Comparison of ENCODE assay signal across 16 mouse cellular contexts in the genomic region with DNA sequence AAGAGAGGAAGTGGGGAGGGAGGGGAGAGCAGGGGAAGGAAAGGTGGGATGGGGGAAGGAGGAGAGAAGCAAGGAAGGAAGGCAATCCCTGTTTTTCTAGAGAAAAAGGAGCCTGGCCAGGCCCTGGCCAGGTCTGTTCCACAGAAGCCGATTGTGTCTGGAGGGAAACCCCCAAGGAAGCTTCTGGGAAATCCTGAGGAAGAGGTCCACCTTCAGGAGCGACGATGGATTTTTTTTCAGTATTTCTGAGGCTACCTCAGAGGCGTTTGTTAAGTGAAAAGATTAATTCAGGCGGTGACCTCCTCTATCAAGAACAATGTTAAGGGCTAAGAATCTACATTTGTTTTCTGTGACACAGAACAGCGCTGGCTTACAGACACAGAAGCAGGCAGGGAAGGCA.
DNase-seq lines count a peak whose midpoint lies in the region; ATAC-seq lines count a peak whose summit lies in the region.
"Had no signal": no experiment of that assay in that cellular context is flagged by ENCODE, and none has a peak within 500 bp of the region (broad histone marks: within the 10 kb centered on the region; RNA-seq: fewer than 3 reads in every experiment).

No protein-coding gene starts in this region.

- 32% methylated on average over 6 of the region's 6 CpGs for WGBS in heart, embryonic 11.5 days (ENCODE audit: insufficient replicate concordance)
- WGBS in limb, embryonic 15.5 days, result 55% methylated on average over 6 of the region's 6 CpGs
- WGBS in limb, embryonic 10.5 days, result 68% methylated on average over 6 of the region's 6 CpGs
- WGBS in embryonic facial prominence, embryonic 11.5 days, result 51% methylated on average over 6 of the region's 6 CpGs
- WGBS in heart, embryonic 16.5 days, result 35% methylated on average over 6 of the region's 6 CpGs

- no peak overlapping the region for H3K9ac ChIP-seq in heart, embryonic 11.5 days (ENCODE audit: low read depth, low read length)
- H3K9ac ChIP-seq in limb, embryonic 15.5 days, result no peak overlapping the region
- no peak overlapping the region for H3K9ac ChIP-seq in embryonic facial prominence, embryonic 11.5 days (replicated peaks; ENCODE audit: low read length)
- H3K9ac ChIP-seq in heart, embryonic 16.5 days (ENCODE audit: low read length), result no peak overlapping the region
- H3K9ac ChIP-seq: limb, embryonic 13.5 days had no signal

- no peaks in the 10 kb centered on the region for H3K36me3 ChIP-seq in heart, embryonic 11.5 days (ENCODE audit: control insufficient read depth, insufficient read depth, low read length)
- H3K36me3 ChIP-seq in limb, embryonic 15.5 days, result no peaks in the 10 kb centered on the region
- H3K36me3 ChIP-seq in limb, embryonic 10.5 days, result no peaks in the 10 kb centered on the region
- no peaks in the 10 kb centered on the region for H3K36me3 ChIP-seq in embryonic facial prominence, embryonic 11.5 days (replicated peaks; ENCODE audit: control insufficient read depth, insufficient read depth, low read depth, low read length)
- H3K36me3 ChIP-seq in heart, embryonic 16.5 days (ENCODE audit: control insufficient read depth, insufficient read depth), result no peaks in the 10 kb centered on the region
- H3K36me3 ChIP-seq: G1E; limb, embryonic 13.5 days had no signal

- no peaks in the 10 kb centered on the region for H3K27me3 ChIP-seq in heart, embryonic 11.5 days (ENCODE audit: control insufficient read depth, insufficient read depth, low read length)
- H3K27me3 ChIP-seq in limb, embryonic 15.5 days, result no peaks in the 10 kb centered on the region
- H3K27me3 ChIP-seq in limb, embryonic 10.5 days (ENCODE audit: low read depth, poor library complexity, severe bottlenecking), result no peaks in the 10 kb centered on the region
- no peaks in the 10 kb centered on the region for H3K27me3 ChIP-seq in embryonic facial prominence, embryonic 11.5 days (ENCODE audit: control insufficient read depth, insufficient read depth, low read length)
- H3K27me3 ChIP-seq in heart, embryonic 16.5 days (ENCODE audit: control insufficient read depth, insufficient read depth, low read length), result no peaks in the 10 kb centered on the region
- H3K27me3 ChIP-seq: limb, embryonic 13.5 days had no signal

- H3K9me3 ChIP-seq in heart, embryonic 11.5 days (replicated peaks; ENCODE audit: control insufficient read depth, low read length), result no peaks in the 10 kb centered on the region
- H3K9me3 ChIP-seq in limb, embryonic 15.5 days, result no peaks in the 10 kb centered on the region
- H3K9me3 ChIP-seq in limb, embryonic 10.5 days (replicated peaks), result no peaks in the 10 kb centered on the region
- no peaks in the 10 kb centered on the region for H3K9me3 ChIP-seq in embryonic facial prominence, embryonic 11.5 days (replicated peaks; ENCODE audit: control insufficient read depth, low read length)
- no peaks in the 10 kb centered on the region for H3K9me3 ChIP-seq in heart, embryonic 16.5 days (replicated peaks; ENCODE audit: control insufficient read depth, low read length)
- H3K9me3 ChIP-seq: limb, embryonic 13.5 days had no signal

- no peak overlapping the region for H3K4me2 ChIP-seq in heart, embryonic 11.5 days
- H3K4me2 ChIP-seq in limb, embryonic 15.5 days, result no peak overlapping the region
- H3K4me2 ChIP-seq in embryonic facial prominence, embryonic 11.5 days (ENCODE audit: low read depth, low read length), result no peak overlapping the region
- no peak overlapping the region for H3K4me2 ChIP-seq in heart, embryonic 16.5 days (ENCODE audit: low read depth, low read length)
- H3K4me2 ChIP-seq: limb, embryonic 13.5 days had no signal

- intact Hi-C loops in heart, postnatal 36 days (cut with DNase I), result loop anchor here (5.0 kb wide), 1 partner anchor 38 kb away; no protein-coding TSS in a partner anchor

- H3K4me1 ChIP-seq in heart, embryonic 11.5 days (ENCODE audit: control insufficient read depth, insufficient read depth, low read length), result peaks cover 4% of the 10 kb centered on the region; the same call in 1 of the 2 replicates
- H3K4me1 ChIP-seq in limb, embryonic 15.5 days, result peaks cover 2% of the 10 kb centered on the region
- no peaks in the 10 kb centered on the region for H3K4me1 ChIP-seq in limb, embryonic 10.5 days
- no peaks in the 10 kb centered on the region for H3K4me1 ChIP-seq in embryonic facial prominence, embryonic 11.5 days (ENCODE audit: control insufficient read depth, insufficient read depth, low read length)
- H3K4me1 ChIP-seq in heart, embryonic 16.5 days (ENCODE audit: control insufficient read depth, insufficient read depth, low read length), result peaks cover 34% of the 10 kb centered on the region
- H3K4me1 ChIP-seq: limb, embryonic 13.5 days had no signal

- no peak for DNase-seq in heart, postnatal 36 days
- DNase-seq in limb, embryonic 10.5 days (ENCODE audit: low spot score), result no peak
- DNase-seq in embryonic facial prominence, embryonic 11.5 days (ENCODE audit: low spot score), result peak; percentile 3
- DNase-seq in frontal cortex, adult 2 months (ENCODE audit: extremely low spot score in 1 of 2, low spot score in 1 of 2), result no peak
- DNase-seq: cerebellum, adult 11 months; cerebellum, postnatal 14 days; retina, postnatal 1 day; right cerebral cortex, postnatal 4 days; thymus, postnatal 25 days had no signal

- H3K27ac ChIP-seq in heart, embryonic 11.5 days (ENCODE audit: low read depth, low read length), result peak overlapping the region; percentile 35; the same call in 1 of the 2 replicates
- 0 out of 2 replicates have a peak overlapping the region, but pooled peaks have one; percentile 27 for H3K27ac ChIP-seq in limb, embryonic 15.5 days
- no peak overlapping the region for H3K27ac ChIP-seq in limb, embryonic 10.5 days
- H3K27ac ChIP-seq in embryonic facial prominence, embryonic 11.5 days (replicated peaks; ENCODE audit: low read depth, low read length), result no peak overlapping the region
- H3K27ac ChIP-seq in heart, embryonic 16.5 days (ENCODE audit: low read length), result peak overlapping the region; percentile 61
- H3K27ac ChIP-seq: limb, embryonic 13.5 days had no signal

- no peak overlapping the region for H3K4me3 ChIP-seq in heart, embryonic 11.5 days (ENCODE audit: low read depth, low read length)
- H3K4me3 ChIP-seq in limb, embryonic 15.5 days, result no peak overlapping the region
- no peak overlapping the region for H3K4me3 ChIP-seq in limb, embryonic 10.5 days
- H3K4me3 ChIP-seq in embryonic facial prominence, embryonic 11.5 days (ENCODE audit: low read depth, low read length), result no peak overlapping the region
- H3K4me3 ChIP-seq in heart, embryonic 16.5 days (ENCODE audit: low read length), result no peak overlapping the region
- H3K4me3 ChIP-seq: limb, embryonic 13.5 days had no signal

- ATAC-seq in heart, embryonic 11.5 days (replicated peaks; ENCODE audit: insufficient number of reproducible peaks, low FRiP score, low TSS enrichment), result no peak
- ATAC-seq in limb, embryonic 15.5 days (ENCODE audit: insufficient number of reproducible peaks, low FRiP score, low TSS enrichment, low read depth), result no peak
- no peak for ATAC-seq in embryonic facial prominence, embryonic 11.5 days (replicated peaks; ENCODE audit: insufficient number of reproducible peaks, low FRiP score, low TSS enrichment, low read depth)
- peak; percentile 42; the same call in 1 of the 2 replicates for ATAC-seq in heart, embryonic 16.5 days (replicated peaks; ENCODE audit: extremely low read depth, insufficient read depth, low FRiP score)
- ATAC-seq: forebrain, embryonic 14.5 days; midbrain, embryonic 16.5 days had no signal

Comparison
In these comparisons a context has a peak if more than half of its experiments do, and no peak if none do; other contexts are left out.
1. H3K27ac ChIP-seq: peak in heart, embryonic 11.5 days (single experiment), limb, embryonic 15.5 days (single experiment) and heart, embryonic 16.5 days (single experiment); none in limb, embryonic 10.5 days (single experiment) and embryonic facial prominence, embryonic 11.5 days (single experiment).